Mouse (Mus musculus) activated CD4-positive, CD25-positive, alpha-beta regulatory T cell, adult 4 months (primary cell): Measurements from ENCODE around the gene Rapgef5. TPM values are rescaled to one million over a fixed set of nuclear protein-coding genes. Genes with fewer than 3 reads are reported as not detected.

ENCODE experiments used
- ATAC-seq: one replicate; pipeline ENCODE4 v1.8.0; 2017
- polyA plus RNA-seq, 2 experiments: library from polyadenylated mRNA; unstranded; fragments of 100-300 nt; shearing (Covaris generic); gene quantifications; one replicate each; pipeline ENCODE4 v1.2.1; 2017

The Rapgef5 gene
- under 1 TPM; 0.42 to 0.67 TPM for polyA plus RNA-seq

- no peak for ATAC-seq
These were observed at the start of gene Rapgef5 for GRCm38 (mm10) chr12:117516179-117516578. TSS of gene Rapgef5 (plus strand) at chr12:117516479.

GRCm38 (mm10) chr12:117468329-117468728 is 48.0 kb upstream of the Rapgef5 start:
- no peak for ATAC-seq

- ATAC-seq: no peak
These were observed 37.3 kb upstream of the Rapgef5 start for GRCm38 (mm10) chr12:117479014-117479413.

- ATAC-seq: no peak
These were observed 36.6 kb upstream of the Rapgef5 start for GRCm38 (mm10) chr12:117479680-117480079.

GRCm38 (mm10) chr12:117480958-117481357 is 35.3 kb upstream of the Rapgef5 start:
- no peak for ATAC-seq

GRCm38 (mm10) chr12:117482665-117483064 is 33.6 kb upstream of the Rapgef5 start:
- ATAC-seq: no peak

- ATAC-seq: no peak
These were observed 29.9 kb upstream of the Rapgef5 start for GRCm38 (mm10) chr12:117486118-117487057.

GRCm38 (mm10) chr12:117496501-117497176 is 19.6 kb upstream of the Rapgef5 start:
- ATAC-seq: no peak

GRCm38 (mm10) chr12:117497361-117497760 is 18.9 kb upstream of the Rapgef5 start:
- ATAC-seq: no peak

- ATAC-seq: no peak
These were observed 17.0 kb upstream of the Rapgef5 start for GRCm38 (mm10) chr12:117499242-117499641.

- ATAC-seq: no peak
These were observed 15.1 kb upstream of the Rapgef5 start for GRCm38 (mm10) chr12:117501180-117501579.

- ATAC-seq: no peak
These were observed 13.4 kb upstream of the Rapgef5 start for GRCm38 (mm10) chr12:117502834-117503233.

- no peak for ATAC-seq
These were observed 11.1 kb upstream of the Rapgef5 start for GRCm38 (mm10) chr12:117505163-117505562.

GRCm38 (mm10) chr12:117507772-117508171 is 8.5 kb upstream of the Rapgef5 start:
- ATAC-seq: peak; percentile 46

GRCm38 (mm10) chr12:117509919-117510318 is 6.4 kb upstream of the Rapgef5 start:
- no peak for ATAC-seq

- no peak for ATAC-seq
These were observed 3.8 kb upstream of the Rapgef5 start for GRCm38 (mm10) chr12:117512468-117512867.

- ATAC-seq: no peak
These were observed 2.9 kb upstream of the Rapgef5 start for GRCm38 (mm10) chr12:117513150-117513932.

- no peak for ATAC-seq
These were observed 1.1 kb downstream of the Rapgef5 start for GRCm38 (mm10) chr12:117517275-117517936.

- no peak for ATAC-seq
These were observed 8.2 kb downstream of the Rapgef5 start for GRCm38 (mm10) chr12:117524311-117525013.

GRCm38 (mm10) chr12:117527889-117528288 is 11.6 kb downstream of the Rapgef5 start:
- no peak for ATAC-seq

- ATAC-seq: no peak
These were observed 12.3 kb downstream of the Rapgef5 start for GRCm38 (mm10) chr12:117528509-117529145.
